Mouse (Mus musculus): Measurements from ENCODE around the gene Cdc42bpg. TPM values are rescaled to one million over a fixed set of nuclear protein-coding genes. Genes with fewer than 3 reads are reported as not detected.

The Cdc42bpg gene
- total RNA-seq, 2 experiments from 2014 or later = 6.4 to 8.8 TPM

DNA sequence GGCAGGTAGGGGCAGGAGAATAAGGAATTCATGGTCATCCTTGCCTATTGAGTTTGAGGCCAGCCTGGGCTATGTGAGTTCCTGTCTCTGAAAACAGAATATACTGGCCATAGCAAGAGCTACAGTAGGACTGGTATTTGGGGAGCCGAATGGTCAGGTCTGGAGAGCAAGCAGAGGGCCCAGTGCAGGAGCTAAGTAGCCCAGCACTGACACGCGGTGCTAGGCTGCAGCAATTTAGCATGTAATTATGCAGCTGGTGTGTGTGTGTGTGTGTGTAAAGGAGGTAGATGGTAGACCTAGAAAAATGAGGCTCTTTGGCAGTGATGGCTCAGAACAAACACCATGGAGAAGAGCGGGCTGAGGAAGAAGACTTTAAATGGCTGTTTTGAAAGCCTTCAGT lies 41.4 kb downstream of the Cdc42bpg start:
- no peak for DNase-seq (ENCODE audit: low spot score)

DNA sequence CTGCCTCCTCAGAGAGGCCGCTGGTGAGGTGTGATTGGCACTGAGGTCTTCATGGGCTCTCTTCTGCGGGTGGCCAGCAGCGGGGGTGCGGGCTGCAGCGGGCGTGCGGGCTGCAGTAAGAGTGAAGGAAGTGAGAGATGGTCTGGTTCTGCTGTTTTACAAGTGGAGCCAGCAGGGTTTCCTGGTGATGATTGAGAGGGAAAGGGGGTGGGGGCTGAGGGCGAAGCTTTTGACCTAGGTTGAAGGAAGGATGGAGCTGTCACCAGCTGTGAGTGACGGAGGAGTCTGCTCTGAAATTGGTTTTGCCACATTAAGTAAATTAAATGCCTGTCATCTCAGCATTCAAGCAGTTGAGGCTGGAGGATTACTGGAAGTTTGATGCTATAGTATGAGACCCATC lies 42.5 kb downstream of the Cdc42bpg start:
- no peak for DNase-seq (ENCODE audit: low spot score)

DNA sequence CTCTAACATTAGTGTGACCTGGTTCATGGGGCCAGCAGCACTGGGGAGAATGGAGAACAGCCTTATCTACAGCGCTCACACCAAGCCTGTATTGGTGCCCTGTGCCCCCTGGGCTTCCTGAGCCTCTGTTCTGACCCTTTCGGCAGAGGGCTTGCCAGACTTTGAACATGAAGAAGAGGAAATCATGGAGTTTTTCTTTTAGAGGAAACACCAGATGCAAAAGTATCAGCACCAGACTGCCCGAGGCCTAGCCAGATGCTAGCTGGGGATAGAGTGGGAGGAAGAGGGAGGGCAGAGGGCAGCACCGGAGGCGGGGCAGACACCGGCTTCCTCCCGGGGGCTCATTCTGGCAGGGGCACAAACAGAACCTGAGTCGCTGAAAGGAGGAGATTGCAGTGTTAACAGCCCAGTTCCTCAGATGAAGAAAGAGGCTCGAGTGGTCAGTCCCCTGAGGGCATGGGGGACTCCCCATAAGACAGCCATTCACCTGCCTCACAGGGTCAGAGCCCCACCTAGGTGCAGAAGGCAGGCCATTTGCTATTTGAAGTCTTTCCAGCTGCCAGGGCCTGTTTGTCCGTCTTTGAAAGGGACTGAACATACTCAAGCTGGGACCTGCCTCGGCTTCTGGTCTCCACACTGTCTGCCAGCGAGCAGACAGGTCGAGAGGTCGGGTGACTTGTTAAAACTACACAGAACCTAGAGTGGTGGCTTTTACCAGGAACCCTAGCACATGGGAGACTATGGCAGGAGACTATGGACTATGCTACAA lies 43.1 kb downstream of the Cdc42bpg start:
- no peak for DNase-seq (ENCODE audit: low spot score)

DNA sequence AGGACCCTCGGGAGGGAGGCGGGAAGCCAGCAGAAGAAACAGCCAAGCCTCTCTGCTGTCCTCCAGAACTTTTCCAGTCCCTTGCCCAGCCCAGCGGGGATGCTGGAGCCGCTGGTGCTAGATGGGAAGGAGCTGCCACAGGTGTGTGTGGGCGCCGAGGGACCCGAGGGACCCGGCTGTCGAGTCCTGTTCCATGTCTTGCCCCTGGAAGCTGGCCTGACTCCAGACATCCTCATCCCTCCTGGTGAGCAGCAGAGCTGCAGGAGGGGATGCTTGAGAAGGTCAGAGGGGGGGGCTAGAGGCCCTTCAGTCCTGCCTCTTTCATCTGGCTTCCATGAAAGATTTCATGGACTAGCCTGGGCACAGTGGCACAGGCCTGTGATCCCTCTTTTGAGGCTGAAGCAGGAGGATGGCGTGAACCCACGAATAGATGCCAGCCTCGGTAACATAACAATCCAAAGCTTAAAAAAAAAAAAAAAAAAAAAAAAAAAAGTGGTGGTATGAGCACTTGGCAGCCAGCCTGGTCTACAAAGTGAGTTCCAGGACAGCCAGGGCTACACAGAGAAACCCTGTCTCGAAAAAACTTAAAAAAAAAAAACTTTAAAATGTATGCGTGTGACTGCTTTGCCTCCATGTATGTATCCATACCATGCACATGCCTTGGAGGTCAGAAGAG lies 45.3 kb downstream of the Cdc42bpg start:
- no peak for DNase-seq (ENCODE audit: low spot score)

DNA sequence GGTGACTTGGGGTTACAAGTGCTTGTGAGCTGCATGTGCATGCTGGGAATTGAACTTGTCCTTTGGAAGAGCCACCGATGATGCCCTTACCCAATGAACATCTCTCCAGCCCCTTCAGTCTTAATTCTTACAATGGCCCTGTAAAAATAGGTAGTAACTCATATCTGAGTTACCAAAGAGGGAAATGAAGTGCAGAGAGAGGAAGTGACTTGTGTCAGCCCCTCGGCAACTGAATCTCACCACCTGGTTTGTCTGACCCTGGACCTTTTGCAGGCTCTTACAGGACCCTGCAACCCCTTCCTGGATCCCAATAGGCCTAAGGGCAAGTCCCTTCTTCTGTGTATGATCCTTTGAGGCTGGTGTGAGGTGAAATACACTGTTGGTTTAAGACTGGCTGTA lies 45.9 kb downstream of the Cdc42bpg start:
- DNase-seq (ENCODE audit: low spot score) = no peak

DNA sequence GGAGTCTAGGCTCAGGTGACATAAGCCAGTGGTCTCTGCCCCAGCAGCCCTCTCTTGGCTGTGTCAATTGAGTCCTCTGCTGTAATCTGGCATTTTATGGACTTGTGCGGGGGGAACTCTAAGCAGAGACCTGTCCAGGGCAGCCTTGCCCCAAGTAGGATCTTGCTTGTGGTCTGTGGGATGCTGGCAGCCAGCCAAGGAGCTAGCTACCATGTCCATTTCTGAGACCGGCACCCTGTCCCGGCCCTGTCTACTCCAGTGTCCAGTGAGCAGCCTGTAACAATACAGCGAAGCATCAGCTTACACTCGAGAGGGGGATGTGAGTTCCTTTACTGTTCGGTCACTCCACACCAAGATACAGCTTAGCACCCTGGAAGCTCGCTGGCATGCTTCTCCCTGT lies 47.8 kb downstream of the Cdc42bpg start:
- DNase-seq (ENCODE audit: low spot score) = no peak

DNA sequence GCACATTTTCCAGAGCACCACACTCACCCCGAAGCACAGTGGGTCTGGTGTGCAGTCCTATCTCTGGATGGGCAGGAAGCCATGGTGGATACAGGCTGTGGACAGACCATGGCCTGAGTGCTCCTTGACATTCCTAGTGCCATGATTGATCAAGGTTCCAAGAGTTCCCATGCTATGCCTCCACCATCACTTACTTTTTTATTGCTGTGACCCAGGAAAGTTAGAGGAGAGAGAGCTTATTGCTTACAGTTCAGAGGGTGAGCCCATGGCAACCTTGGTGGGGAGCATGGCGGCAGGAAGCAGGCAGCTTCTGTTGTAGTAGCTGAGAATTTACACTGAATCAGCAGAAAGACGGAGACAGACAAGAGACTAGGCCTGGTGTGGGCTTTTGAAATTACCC lies 55.0 kb downstream of the Cdc42bpg start:
- no peak for DNase-seq (ENCODE audit: low spot score)

DNA sequence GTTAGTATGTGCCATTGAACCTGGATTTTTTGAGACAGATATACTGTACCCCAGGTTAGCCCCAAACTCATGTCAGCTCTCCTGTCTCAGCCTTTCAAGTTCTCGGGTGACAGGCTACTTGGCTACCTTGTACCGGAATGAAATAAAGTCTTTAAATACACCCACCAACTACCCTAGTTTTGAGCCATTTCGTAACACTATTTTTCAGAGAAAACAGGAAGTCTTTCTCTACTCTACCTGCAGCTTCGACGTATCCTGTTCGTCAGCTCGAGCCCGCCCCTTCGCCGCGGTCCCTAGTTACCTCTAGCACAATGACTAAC lies 56.8 kb downstream of the Cdc42bpg start:
- no peak for DNase-seq (ENCODE audit: low spot score)

DNA sequence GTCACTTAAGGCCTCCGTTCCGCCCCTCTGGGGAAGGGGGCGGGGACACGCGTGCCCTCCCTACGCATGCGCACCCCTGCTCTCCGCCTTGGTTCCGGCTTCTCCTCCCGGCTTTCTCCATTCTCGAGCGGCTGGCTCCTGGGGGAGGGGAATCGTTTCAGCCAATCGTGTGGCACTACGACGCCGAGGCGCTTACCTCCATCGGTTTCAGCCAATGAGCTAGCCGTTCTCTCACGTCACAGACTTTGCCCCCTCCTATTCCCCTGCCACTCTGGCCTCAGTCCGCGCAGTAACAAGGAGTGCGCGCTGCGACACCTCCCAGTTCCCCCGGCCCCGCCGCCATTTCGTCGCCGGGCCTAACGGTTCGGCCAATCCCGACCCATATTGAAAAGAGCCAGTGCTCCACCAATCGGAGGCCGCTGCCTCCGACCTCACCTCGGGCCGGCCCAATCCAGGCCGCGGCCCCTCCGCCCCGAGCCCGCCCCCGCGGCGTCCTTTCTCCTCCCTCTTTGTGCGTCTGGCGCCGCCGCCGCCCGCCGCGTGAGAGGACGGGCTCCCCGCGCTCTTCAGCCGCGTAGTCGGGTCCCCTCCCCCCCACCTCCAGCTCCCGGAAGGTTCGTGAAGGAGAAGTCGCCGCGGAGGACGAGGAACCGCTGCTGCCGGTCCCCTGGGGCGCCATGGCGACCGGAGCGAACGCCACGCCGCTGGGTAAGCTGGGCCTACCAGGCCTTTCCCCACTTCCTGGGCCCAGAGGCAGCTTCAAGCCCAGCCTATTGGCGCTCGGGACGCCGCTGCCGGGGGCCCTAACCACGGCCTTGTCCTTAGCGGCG lies 57.4 kb downstream of the Cdc42bpg start, which contains the start of gene Sf1:
Gene Sf1, plus strand, starts transcription at position 280 of the 830 bp plus-strand sequence.
- peak; percentile 100 for DNase-seq (ENCODE audit: low spot score)

DNA sequence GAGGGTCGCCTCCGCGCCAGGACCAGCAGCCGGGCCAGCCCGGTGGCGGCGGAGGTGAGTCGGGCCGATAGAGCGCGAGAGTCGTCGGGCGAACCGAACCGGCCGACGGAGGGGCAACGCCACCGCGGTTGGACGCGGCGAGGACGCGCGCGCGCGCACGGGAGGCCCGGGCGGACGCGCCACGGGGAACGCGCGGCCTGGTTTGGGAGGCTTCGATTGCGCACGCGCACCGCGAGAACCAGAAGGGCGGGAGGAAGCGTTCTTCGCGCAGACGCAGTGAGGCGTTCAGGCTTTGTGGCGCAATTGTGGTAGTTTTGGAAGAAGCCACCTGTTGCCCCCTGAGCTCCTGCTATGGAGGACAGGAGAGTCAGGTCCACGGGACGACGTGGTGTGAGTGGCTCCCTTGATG lies 58.1 kb downstream of the Cdc42bpg start:
- peak; percentile 92 for DNase-seq (ENCODE audit: low spot score)

DNA sequence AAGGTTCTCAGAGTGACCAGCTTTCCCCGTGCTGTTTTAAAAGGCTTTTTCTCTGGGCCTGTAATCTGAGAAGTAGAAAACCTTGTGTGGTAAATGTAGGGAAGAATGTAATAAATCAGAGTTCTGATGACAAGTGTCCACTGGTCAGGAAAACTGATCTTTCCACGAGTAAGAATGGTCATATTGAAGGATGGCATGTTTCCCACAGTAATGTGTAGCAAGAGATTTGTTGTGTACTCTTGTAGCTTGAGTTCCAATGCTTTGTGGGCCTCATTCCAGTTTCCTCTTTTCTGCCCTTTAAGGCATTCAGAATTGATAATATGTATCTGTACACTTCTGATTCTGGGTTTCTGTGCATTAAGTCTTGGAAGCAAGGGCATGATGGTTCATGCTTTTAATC lies 58.6 kb downstream of the Cdc42bpg start:
- DNase-seq (ENCODE audit: low spot score) = no peak

DNA sequence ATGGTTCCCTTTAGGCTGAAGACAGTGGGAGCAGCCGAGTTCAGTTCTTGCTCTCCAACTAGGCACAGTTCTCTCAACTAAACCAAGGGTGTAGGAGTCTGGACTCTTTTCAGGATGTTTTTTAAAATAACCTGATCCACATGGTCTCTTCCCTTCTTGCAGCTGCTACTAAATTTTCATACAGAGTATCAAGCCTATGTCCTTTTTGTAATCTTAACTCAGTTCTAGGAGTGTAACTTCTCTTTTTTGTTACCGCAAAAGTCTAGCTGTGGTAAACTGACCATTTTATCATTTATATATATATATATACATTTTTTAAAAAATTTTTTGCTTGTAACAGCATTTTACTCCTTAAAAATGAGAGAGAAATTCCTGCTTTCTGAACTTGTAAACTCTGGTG lies 63.9 kb downstream of the Cdc42bpg start:
- no peak for DNase-seq (ENCODE audit: low spot score)

DNA sequence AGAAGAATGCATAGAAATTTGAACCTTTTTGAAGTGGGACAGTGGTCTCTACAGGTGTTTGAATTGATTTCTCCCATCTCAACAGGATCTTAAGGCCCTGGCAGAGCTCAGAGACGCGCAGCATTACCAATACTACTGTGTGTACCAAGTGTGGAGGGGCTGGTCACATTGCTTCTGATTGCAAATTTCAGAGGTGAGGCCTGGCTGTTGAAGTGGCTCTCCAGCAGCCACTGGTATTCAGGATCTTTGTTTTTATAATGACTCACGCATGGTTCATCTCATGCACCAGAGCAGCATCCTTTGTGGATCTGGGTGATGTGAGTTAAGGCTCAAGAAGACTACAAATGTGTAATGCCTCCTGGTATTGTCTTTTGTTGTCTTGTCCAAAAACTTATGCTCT lies 66.2 kb downstream of the Cdc42bpg start:
- DNase-seq (ENCODE audit: low spot score) = no peak

DNA sequence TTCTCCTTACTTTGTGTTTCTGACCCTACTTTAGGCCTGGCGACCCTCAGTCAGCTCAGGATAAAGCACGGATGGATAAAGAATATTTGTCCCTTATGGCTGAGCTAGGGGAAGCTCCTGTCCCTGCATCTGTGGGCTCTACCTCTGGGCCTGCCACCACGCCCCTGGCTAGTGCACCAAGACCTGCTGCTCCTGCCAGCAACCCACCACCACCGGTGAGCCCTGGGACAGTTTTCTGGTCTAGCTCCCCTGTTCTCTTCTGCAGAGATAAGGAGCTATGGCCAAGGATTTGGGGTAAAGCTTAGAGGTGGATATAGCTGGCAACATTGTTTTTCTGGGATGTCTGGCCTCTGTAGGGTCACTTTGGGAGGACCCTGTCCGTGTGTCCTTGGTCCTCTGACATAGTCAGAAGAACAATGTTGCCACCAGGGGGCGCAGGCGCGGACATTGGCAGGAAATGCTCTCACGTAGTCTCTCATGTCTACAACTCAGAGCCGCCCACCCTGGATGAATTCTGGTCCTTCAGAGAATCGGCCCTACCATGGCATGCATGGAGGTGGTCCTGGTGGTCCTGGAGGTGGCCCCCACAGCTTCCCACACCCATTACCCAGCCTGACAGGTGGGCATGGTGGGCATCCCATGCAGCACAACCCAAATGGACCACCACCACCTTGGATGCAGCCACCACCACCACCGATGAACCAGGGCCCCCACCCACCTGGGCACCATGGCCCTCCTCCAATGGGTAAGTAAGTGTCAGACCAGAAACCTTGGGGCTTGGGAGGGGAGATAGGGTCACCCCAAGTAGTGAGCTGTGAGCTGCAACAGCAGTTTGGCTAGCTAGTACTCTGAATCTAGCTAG lies 67.5 kb downstream of the Cdc42bpg start:
- peak; percentile 87 for DNase-seq (ENCODE audit: low spot score)

DNA sequence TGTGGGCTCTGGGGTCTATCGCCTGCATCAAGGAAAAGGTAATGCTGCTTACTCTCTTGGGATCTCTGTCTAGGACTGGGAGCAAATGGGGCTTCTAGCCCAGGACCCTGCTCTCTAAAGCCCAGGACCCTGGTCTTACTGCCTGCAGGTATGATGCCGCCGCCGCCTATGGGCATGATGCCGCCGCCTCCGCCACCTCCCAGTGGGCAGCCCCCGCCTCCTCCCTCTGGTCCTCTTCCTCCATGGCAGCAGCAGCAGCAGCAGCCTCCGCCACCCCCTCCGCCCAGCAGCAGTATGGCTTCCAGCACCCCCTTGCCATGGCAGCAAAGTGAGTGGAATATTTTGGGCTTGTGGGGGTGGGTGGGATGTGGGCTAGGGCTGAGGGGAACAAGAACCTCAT lies 68.3 kb downstream of the Cdc42bpg start:
- no peak for DNase-seq (ENCODE audit: low spot score)

Small RNA genes lying within 50 kb of the gene (microRNA-seq; reads per million reads assigned to microRNA genes)
- 61.4 reads per million, percentile 53 among the genes with 10 or more reads in this experiment for gene Mir192
- 30.0 reads per million, percentile 42 among the genes with 10 or more reads in this experiment for gene Mir194-2
- gene Mir6989 = not detected

Other genes starting within 250 kb of the Cdc42bpg start
- gene Mrpl49, start 248.7 kb upstream of the Cdc42bpg start, total RNA-seq (2021) = 10 to 100 TPM; 27.5 to 29.3 TPM
- 100 to 1,000 TPM; 425 to 500 TPM for gene Fau, start 248.6 kb upstream of the Cdc42bpg start, total RNA-seq (2021)
- gene Znhit2, start 245.3 kb upstream of the Cdc42bpg start, total RNA-seq (2021) = 10 to 100 TPM in 1 of 2 experiments, 1 to 10 TPM in 1; 9.5 to 10.2 TPM
- 1 to 10 TPM; 5.9 to 6.2 TPM for gene Tm7sf2, start 238.1 kb upstream of the Cdc42bpg start, total RNA-seq (2021)
- gene Vps51, start 229.2 kb upstream of the Cdc42bpg start, total RNA-seq (2021) = 10 to 100 TPM; 17.5 to 23.8 TPM
- not detected for gene Tmem262, start 226.4 kb upstream of the Cdc42bpg start, total RNA-seq (2021)
- gene Gm28374, start 224.2 kb upstream of the Cdc42bpg start, total RNA-seq (2021) = not detected
- 10 to 100 TPM; 13.5 to 14.8 TPM for gene Zfpl1, start 221.5 kb upstream of the Cdc42bpg start, total RNA-seq (2021)
- not detected for gene Cdca5, start 221.5 kb upstream of the Cdc42bpg start, total RNA-seq (2021)
- gene AC131692.1, start 212.0 kb upstream of the Cdc42bpg start, total RNA-seq (2021) = not detected
- gene Naaladl1, start 200.7 kb upstream of the Cdc42bpg start, total RNA-seq (2021) = not detected
- 1 to 10 TPM; 8.6 to 9.7 TPM for gene Sac3d1, start 187.8 kb upstream of the Cdc42bpg start, total RNA-seq (2021)
- 10 to 100 TPM in 1 of 2 experiments, 1 to 10 TPM in 1; 9.7 to 10.9 TPM for gene Snx15, start 178.2 kb upstream of the Cdc42bpg start, total RNA-seq (2021)
- under 1 TPM; 0.37 to 0.43 TPM for gene Batf2, start 165.5 kb upstream of the Cdc42bpg start, total RNA-seq (2021)
- 10 to 100 TPM; 73.7 to 73.9 TPM for gene Arl2, start 164.9 kb upstream of the Cdc42bpg start, total RNA-seq (2021)
- gene Majin, start 122.1 kb upstream of the Cdc42bpg start, total RNA-seq (2021) = not detected
- not detected for gene Gpha2, start 80.1 kb upstream of the Cdc42bpg start, total RNA-seq (2021)
- gene Ppp2r5b, start 70.6 kb upstream of the Cdc42bpg start, total RNA-seq (2021) = 10 to 100 TPM; 34.9 to 38.2 TPM
- gene Atg2a, start 64.8 kb upstream of the Cdc42bpg start, total RNA-seq (2021) = 10 to 100 TPM; 16.7 to 20.0 TPM
- gene Ehd1, start 29.7 kb upstream of the Cdc42bpg start, total RNA-seq (2021) = 10 to 100 TPM; 30.2 to 40.3 TPM
- gene Men1, start 28.5 kb downstream of the Cdc42bpg start, total RNA-seq (2021) = 1 to 10 TPM; 6.2 to 6.9 TPM
- 1 to 10 TPM; 7.4 to 8.3 TPM for gene Map4k2, start 34.7 kb downstream of the Cdc42bpg start, total RNA-seq (2021)
- 10 to 100 TPM; 76.2 to 89.8 TPM for gene Sf1, start 57.2 kb downstream of the Cdc42bpg start, total RNA-seq (2021)
- gene Pygm, start 77.9 kb downstream of the Cdc42bpg start, total RNA-seq (2021) = 1,000 to 10,000 TPM; 7,185 to 8,344 TPM
- gene Rasgrp2, start 92.9 kb downstream of the Cdc42bpg start, total RNA-seq (2021) = 10 to 100 TPM in 1 of 2 experiments, 1 to 10 TPM in 1; 8.3 to 18.2 TPM
- 1 to 10 TPM; 1.1 to 1.3 TPM for gene Nrxn2, start 112.3 kb downstream of the Cdc42bpg start, total RNA-seq (2021)
- under 1 TPM in 1 of 2 experiments, not detected in 1; 0.11 TPM for gene Slc22a12, start 236.6 kb downstream of the Cdc42bpg start, total RNA-seq (2021)